Mouse (Mus musculus) WW6 (cell line): Measurements from ENCODE around the gene Apobec4.
A peak's percentile ranks its signal among the peaks of the same experiment; 100 is the strongest.
"Not testable (repeated sequence)": the region's sequence is repeated elsewhere in the genome, so short reads cannot be mapped to it uniquely, and the experiment has no call there.

Experiments
- DNase-seq: peaks from one replicate; pipeline ENCODE4 v3.0.0-alpha.2; 2013; ENCODE audit warnings: low read depth, low spot score

Apobec4 gene

GRCm38 (mm10) chr1:152766804-152767748, 16.7 kb downstream of the Apobec4 start:
- no peak for DNase-seq

- DNase-seq: peak; percentile 63
Measured at GRCm38 (mm10) chr1:152767749-152768488, 17.6 kb downstream of the Apobec4 start.

- DNase-seq: no peak
Measured at GRCm38 (mm10) chr1:152771016-152771415, 20.7 kb downstream of the Apobec4 start.

- DNase-seq: not testable (repeated sequence)
Measured at GRCm38 (mm10) chr1:152774601-152775000, 24.2 kb downstream of the Apobec4 start.

- DNase-seq: no peak
Measured at GRCm38 (mm10) chr1:152779071-152779737, 28.9 kb downstream of the Apobec4 start.

- no peak for DNase-seq
Measured at GRCm38 (mm10) chr1:152784620-152785019, 34.3 kb downstream of the Apobec4 start.

GRCm38 (mm10) chr1:152785446-152785845, 35.1 kb downstream of the Apobec4 start:
- not testable (repeated sequence) for DNase-seq

- DNase-seq: no peak
Measured at GRCm38 (mm10) chr1:152786953-152787352, 36.6 kb downstream of the Apobec4 start.

GRCm38 (mm10) chr1:152788121-152788660, 37.8 kb downstream of the Apobec4 start:
- no peak for DNase-seq

GRCm38 (mm10) chr1:152790254-152790653, 39.9 kb downstream of the Apobec4 start:
- DNase-seq: peak; percentile 68

- DNase-seq: no peak
Measured at GRCm38 (mm10) chr1:152790821-152791220, 40.5 kb downstream of the Apobec4 start.

- no peak for DNase-seq
Measured at GRCm38 (mm10) chr1:152791269-152791668, 40.9 kb downstream of the Apobec4 start.

GRCm38 (mm10) chr1:152792736-152793494, 42.6 kb downstream of the Apobec4 start:
- no peak for DNase-seq

- DNase-seq: no peak
Measured at GRCm38 (mm10) chr1:152793495-152794130, 43.3 kb downstream of the Apobec4 start.

- no peak for DNase-seq
Measured at GRCm38 (mm10) chr1:152795688-152796255, 45.4 kb downstream of the Apobec4 start.

GRCm38 (mm10) chr1:152796683-152797263, 46.4 kb downstream of the Apobec4 start:
- DNase-seq: no peak

- DNase-seq: no peak
Measured at GRCm38 (mm10) chr1:152798125-152798524, 47.8 kb downstream of the Apobec4 start.

- DNase-seq: no peak
Measured at GRCm38 (mm10) chr1:152799897-152800296, 49.5 kb downstream of the Apobec4 start, which contains the start of gene Ncf2. Ncf2 (plus strand) TSS chr1:152800194.

GRCm38 (mm10) chr1:152800633-152801176, 50.4 kb downstream of the Apobec4 start:
- DNase-seq: no peak
